Mouse (Mus musculus): Measurements from ENCODE around the gene Acads.

- TF ChIP-seq POLR2A (IDR thresholded peaks at IDR 0.05; ENCODE audit: extremely low read depth, insufficient read depth, low read length): no peak
- no peak for TF ChIP-seq CTCF (IDR thresholded peaks at IDR 0.05; ENCODE audit: extremely low read depth, insufficient read depth, low read length)
These were observed 35.7 kb downstream of the Acads start for GRCm38 (mm10) chr5:115083492-115083891.
